Mouse (Mus musculus) kidney, postnatal 25 days (tissue): ENCODE measurements around the gene Krt88.

ENCODE experiments used
- DNase-seq, 2 experiments: peaks; one replicate each; pipeline ENCODE4 v3.0.0; 2021; ENCODE audit warnings: mixed read lengths in 2 of 2

The Krt88 gene

GRCm38 (mm10) chr15:101447444-101447843 lies at the start of gene Krt88:
Gene Krt88, plus strand, starts transcription at chr15:101447744.
- no peak for DNase-seq

- DNase-seq = peak in 1 of 2 experiments; percentile 29
These were observed 49.3 kb upstream of the Krt88 start for GRCm38 (mm10) chr15:101398269-101398668.

DNA sequence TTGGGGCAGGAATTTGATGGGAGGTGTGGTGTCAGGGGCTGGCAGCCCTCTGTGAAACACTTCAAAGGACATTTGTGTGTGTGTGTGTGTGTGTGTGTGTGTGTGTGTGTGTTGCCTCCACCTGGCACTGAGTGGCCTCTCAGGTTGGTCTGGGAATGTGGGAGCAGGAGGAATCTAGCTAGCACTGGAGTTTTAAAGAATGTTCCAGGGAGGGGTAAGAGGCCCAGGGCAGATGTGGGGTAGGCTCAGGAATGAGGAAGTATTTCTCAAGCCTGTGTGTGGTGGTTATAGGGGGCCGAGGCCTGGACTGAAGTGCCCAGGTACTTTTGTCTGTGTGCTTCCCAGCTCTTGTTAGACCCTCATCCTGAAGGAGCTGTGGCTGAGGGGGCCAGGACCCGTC lies 36.8 kb upstream of the Krt88 start, which contains the start of gene Krt7:
Gene Krt7, plus strand, starts transcription at position 269 of the 400 bp plus-strand sequence.
- peak; percentile 64 to 82 for DNase-seq

- peak; percentile 76 to 91 for DNase-seq
These were observed 35.4 kb upstream of the Krt88 start for GRCm38 (mm10) chr15:101412188-101412587.

- DNase-seq = peak in 1 of 2 experiments; percentile 51
These were observed 33.5 kb upstream of the Krt88 start for GRCm38 (mm10) chr15:101413916-101414635.

DNA sequence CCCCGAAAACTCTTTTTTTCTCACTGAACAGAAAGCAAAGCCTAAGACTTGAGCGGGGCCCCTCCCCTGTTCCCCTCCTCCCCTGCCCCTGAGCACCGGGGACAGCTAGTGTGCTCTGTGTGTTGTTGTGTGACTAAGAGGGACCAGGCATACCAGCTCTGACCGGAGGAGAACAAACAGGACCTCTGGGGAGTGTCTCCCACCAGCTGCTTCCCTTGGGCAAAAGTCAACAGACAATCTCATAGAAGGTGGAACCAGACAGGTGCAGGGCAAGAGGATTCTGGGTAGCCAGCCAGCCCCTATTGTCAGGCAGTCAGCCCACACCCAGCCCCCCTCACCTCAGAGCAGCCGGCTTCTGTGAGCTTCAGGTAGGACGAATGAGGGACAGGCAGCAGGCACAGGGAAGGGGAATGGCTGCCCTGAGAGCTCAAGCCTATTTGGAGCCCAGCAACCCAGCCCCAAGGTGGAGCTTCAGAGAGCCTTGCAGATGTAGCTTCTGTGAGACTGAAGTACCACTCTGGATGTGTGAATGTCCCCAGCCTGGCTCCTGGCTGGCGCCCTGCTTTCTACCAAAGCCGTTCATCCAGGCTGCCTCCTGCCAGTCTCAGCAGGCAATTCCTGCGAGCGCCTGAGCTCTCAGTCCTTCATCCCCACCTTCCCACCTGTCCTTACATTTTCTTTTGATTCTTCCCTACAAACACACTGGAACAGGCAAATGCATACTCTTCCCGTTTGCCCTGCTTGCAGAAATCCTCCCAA lies 32.6 kb upstream of the Krt88 start:
- no peak for DNase-seq

- DNase-seq = no peak
These were observed 28.6 kb upstream of the Krt88 start for GRCm38 (mm10) chr15:101418950-101419349.

DNA sequence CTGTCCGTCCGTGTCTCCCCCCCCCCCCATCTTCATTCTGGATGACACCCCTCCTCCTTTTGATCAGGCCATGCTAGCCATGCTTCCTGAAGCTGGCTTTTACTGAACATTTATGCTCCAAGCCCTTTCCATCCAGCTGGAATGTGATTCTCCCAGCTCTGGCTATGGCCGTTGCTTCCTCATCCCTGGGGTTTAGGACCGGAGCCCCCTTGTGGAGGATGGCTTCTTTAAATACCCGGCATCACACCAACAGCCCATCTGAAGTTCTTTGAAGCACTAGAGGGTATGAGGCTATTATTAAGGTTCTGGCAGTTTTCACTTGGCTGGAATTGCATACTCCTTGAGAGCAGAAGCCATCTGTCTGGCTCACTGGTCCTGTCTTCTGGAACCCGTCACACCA lies 26.6 kb upstream of the Krt88 start:
- DNase-seq = peak in 1 of 2 experiments; percentile 21

GRCm38 (mm10) chr15:101424914-101425313 lies 22.6 kb upstream of the Krt88 start:
- no peak for DNase-seq

GRCm38 (mm10) chr15:101436611-101437010 lies 10.9 kb upstream of the Krt88 start:
- no peak for DNase-seq

- DNase-seq = no peak
These were observed 9.0 kb upstream of the Krt88 start, which contains the start of gene Krt87 for GRCm38 (mm10) chr15:101438555-101438954. Gene Krt87, minus strand, starts transcription at chr15:101438804.

DNA sequence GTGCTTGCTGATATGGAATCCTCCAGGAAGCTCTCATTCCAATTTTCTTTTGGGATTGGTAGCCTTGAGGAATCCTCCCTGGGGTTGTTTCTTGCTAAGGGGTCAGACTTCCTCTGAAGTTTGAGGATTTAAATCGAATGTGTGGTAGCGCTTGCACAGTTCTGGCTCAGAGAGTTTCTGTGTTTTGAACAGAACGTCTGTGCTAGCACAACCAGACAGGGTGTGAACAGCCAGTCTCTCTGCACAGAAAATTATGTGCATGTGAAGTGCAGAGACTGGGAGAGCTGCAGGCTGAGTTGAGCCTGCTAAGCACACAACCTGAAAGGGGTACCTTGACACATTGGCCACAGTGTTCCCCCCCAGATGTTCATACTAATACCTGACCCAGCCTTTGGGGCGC lies 6.7 kb upstream of the Krt88 start:
- no peak for DNase-seq

DNA sequence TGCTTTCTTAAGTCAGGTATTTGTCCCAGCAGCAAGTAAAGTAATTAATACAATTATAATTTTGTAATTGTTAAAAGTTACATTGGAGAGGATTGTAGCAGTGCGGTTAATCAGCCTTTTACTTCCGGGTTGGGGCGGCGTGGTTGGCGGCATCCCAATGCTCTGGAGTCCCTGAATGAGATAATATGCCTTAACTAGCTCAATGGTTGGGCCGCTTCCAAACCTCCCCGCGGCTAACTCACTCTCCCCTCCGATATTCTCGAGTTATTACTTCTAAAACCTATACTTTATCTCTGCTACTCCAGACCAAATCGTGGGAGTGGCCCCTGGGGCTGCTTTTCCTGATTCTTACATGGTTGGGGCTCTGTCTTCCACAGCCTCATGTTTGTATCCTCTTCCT lies 972 bp upstream of the Krt88 start:
- DNase-seq = no peak

GRCm38 (mm10) chr15:101453093-101453736 lies 5.7 kb downstream of the Krt88 start:
- peak; percentile 82 to 85 for DNase-seq

DNA sequence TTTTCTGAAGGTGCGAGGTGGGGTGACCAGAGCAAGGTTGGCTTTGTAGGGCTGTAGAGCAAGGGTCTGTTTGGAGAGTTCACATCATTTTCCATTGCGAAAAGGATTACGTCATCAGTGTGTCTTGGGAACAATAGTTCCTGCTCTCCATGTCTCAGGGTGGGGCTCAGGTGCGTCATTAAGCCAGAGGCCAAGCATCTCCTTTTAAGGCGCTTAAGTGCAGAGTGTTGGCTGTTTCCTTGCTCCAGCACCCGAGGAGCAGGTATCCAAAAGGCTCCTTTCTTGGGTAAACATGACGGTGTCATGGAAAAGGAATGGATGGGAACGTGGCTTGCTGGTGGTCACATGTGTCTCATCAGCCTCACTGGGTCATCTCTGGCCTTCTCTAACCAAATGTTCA lies 7.2 kb downstream of the Krt88 start:
- DNase-seq = no peak

GRCm38 (mm10) chr15:101455292-101455691 lies 7.7 kb downstream of the Krt88 start:
- peak in 1 of 2 experiments; percentile 7 for DNase-seq

- DNase-seq = no peak
These were observed 8.3 kb downstream of the Krt88 start for GRCm38 (mm10) chr15:101455891-101456290.

DNA sequence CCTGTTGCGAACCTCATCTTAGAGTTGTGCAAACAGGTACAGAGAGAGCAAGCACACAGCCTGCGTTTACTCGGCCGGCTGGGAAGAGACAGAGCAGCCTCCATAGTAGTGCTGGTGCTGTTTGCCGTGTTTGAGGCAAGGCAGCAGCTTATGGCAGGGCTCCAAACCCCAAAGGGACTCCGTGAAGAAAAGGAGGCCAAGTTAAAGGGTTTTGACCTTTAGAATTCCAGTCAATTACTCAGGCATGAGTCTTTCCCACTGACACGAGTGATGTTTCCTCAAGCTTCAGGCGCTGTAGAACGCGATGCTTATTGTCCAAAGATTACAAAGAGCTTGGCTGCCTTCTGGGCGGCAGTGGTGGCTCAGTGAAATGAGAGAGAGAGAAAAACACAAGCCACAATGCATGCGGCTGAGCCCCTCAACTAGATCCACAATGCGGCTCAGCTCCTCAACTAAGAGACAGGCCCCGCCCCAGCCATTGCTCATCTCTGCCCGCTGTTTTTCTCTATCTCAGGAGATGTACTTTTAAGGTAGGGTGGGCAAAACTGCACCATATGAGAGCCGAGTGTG lies 10.9 kb downstream of the Krt88 start:
- peak; percentile 50 to 58 for DNase-seq

DNA sequence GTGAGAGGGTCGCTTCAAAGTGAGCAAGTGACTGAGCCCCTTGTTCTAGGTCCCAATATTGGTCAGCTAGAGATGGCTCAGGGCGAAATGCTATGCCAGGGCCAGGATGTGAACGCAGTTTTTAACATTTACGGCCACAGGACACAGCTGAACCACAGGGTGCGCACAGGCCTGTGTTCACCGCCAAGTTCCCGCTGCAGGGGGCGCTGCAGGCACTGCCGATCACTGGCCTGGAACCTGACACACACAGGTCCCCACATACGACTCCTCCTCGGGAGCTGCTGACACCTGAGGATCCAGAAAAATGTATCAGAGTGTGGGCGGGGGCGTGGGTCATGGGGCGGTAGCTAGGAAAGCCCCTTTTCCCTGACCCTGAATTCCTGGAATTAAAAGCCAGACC lies 11.7 kb downstream of the Krt88 start:
- DNase-seq = no peak

DNA sequence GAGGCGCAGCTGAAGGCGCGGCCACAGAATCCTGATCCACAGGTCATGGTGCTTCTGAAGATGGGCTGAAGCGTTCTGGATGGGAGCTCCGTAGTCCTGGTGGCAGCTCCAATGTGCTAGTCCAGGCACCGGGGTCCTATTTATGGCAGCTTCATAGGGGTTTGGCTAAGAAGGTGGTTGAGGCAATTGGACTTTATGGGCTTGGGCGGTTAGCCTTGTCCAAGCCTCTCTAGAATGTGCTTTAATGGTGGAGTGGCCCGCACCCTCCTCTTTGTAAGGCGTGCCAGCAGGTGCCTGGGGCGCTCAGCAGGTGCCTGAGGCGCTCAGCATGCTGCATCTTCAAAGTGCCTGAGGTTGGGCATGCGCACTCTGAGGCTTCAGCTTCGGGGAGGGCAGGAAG lies 16.1 kb downstream of the Krt88 start, which contains the start of gene Krt81:
Gene Krt81, minus strand, starts transcription at position 101 of the 400 bp plus-strand sequence.
- DNase-seq = no peak

DNA sequence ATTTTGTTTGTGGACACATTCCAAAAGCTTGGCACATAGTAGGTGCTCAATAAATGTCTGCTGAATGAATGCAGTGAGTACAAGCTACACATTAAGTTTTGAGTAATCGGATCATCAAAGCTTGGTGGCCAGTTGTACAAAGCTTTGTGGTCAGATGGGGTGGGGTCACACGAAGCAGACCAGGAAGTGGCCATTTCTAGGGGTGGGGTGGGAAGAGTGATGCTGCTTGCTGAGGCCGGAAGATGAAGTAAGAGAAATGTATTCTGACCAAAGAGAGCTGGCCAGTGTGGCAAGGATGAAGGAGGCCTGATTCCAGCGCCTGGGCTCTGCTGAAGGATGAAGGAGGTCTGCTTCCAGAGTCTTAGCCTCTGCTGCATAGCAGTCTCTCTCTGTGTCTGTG lies 21.5 kb downstream of the Krt88 start:
- no peak for DNase-seq

- DNase-seq = peak in 1 of 2 experiments; percentile 10
These were observed 25.5 kb downstream of the Krt88 start, which contains the start of gene Krt86 for GRCm38 (mm10) chr15:101472952-101473528. Gene Krt86, plus strand, starts transcription at chr15:101473478.
